Mouse (Mus musculus): ENCODE measurements at regions not wholly inside any gene's neighbourhood (a gene's known extent, or its start where the extent isn't known, plus 50 kb on each side); places are given as distances from the start of the nearest gene placed in this dataset.

DNA sequence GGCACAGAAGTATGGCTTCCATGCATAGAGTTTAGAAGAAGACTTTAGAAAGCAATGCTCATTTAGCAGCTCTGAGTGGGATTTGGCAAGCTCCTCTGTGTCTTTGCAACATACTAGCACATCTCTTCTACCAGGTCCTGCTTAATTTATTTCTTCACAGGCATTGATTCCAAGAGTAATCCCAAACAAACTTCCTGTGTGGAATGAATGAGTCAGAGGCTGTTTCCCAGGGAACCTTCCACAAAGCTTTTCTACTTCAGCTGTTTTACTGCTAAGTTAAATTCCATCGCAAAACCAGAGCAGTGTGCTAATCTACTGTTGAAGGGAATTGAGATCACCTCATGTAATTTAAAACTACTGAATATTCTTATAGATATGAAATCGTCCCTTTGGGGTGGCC lies 193.7 kb upstream of the Sorcs1 start:
- no peaks in the 10 kb centered on the region for H3K4me1 ChIP-seq
- H3K9ac ChIP-seq, result no peak overlapping the region
- H3K27ac ChIP-seq, result no peak overlapping the region
- H3K36me3 ChIP-seq (ENCODE audit: poor library complexity, severe bottlenecking), result no peaks in the 10 kb centered on the region
- ATAC-seq, result no peak
- no peaks in the 10 kb centered on the region for H3K9me3 ChIP-seq (replicated peaks)
- no peak overlapping the region for H3K4me2 ChIP-seq
- no peak overlapping the region for H3K4me3 ChIP-seq
- H3K27me3 ChIP-seq, result no peaks in the 10 kb centered on the region
- 58% methylated on average over 2 of the region's 2 CpGs for WGBS

- Histone ChIP-seq H3K9ac (no peak overlapping the region), H3K9me3 (replicated peaks) (no peaks in the 10 kb centered on the region), H3K27ac (no peak overlapping the region), H3K36me3 (ENCODE audit: poor library complexity, severe bottlenecking) (no peaks in the 10 kb centered on the region), H3K4me2 (no peak overlapping the region), H3K4me3 (no peak overlapping the region), H3K27me3 (no peaks in the 10 kb centered on the region), H3K4me1 (no peaks in the 10 kb centered on the region)
- no peak for ATAC-seq
- WGBS, result 89% methylated on average over 1 of the region's 1 CpGs
These were observed 176.4 kb upstream of the Sorcs1 start for GRCm38 (mm10) chr19:50854854-50855253.

GRCm38 (mm10) chr19:50840499-50840898 lies 162.1 kb upstream of the Sorcs1 start:
- Histone ChIP-seq H3K4me3 (no peak overlapping the region), H3K36me3 (ENCODE audit: poor library complexity, severe bottlenecking) (no peaks in the 10 kb centered on the region), H3K9ac (no peak overlapping the region), H3K4me2 (no peak overlapping the region), H3K4me1 (no peaks in the 10 kb centered on the region), H3K27ac (no peak overlapping the region), H3K9me3 (replicated peaks) (no peaks in the 10 kb centered on the region), H3K27me3 (no peaks in the 10 kb centered on the region)
- no peak for ATAC-seq
- WGBS, result 84% methylated on average over 1 of the region's 1 CpGs
